ENCODE assay signal across 20 mouse cellular contexts in genomic region chr12:62881202-62881601, GRCm38 (mm10).
DNase-seq lines count a peak whose midpoint lies in the region; ATAC-seq and TF ChIP-seq lines count a peak whose summit lies in the region.
"Had no signal": no experiment of that assay in that cellular context is flagged by ENCODE, and none has a peak within 500 bp of the region (broad histone marks: within the 10 kb centered on the region; RNA-seq: fewer than 3 reads in every experiment).

No protein-coding gene starts in this region.

- no peak overlapping the region for H3K27ac ChIP-seq in forebrain, embryonic 14.5 days (ENCODE audit: low read depth, low read length)
- no peak overlapping the region for H3K27ac ChIP-seq in forebrain, embryonic 13.5 days
- H3K27ac ChIP-seq in hindbrain, postnatal 0 days: no peak overlapping the region
- no peak overlapping the region for H3K27ac ChIP-seq in hindbrain, embryonic 16.5 days (ENCODE audit: low read depth, low read length)
- H3K27ac ChIP-seq in midbrain, postnatal 0 days (ENCODE audit: low read depth, low read length): no peak overlapping the region
- H3K27ac ChIP-seq in midbrain, embryonic 15.5 days: no peak overlapping the region
- H3K27ac ChIP-seq: embryonic facial prominence, embryonic 13.5 days; heart, embryonic 10.5 days; hindbrain, embryonic 12.5 days; intestine, embryonic 15.5 days had no signal

- H3K27me3 ChIP-seq in forebrain, embryonic 14.5 days (replicated peaks; ENCODE audit: control insufficient read depth, insufficient read depth, low read length): no peaks in the 10 kb centered on the region
- no peaks in the 10 kb centered on the region for H3K27me3 ChIP-seq in forebrain, embryonic 13.5 days
- H3K27me3 ChIP-seq in hindbrain, postnatal 0 days (ENCODE audit: insufficient read depth, low read length): no peaks in the 10 kb centered on the region
- H3K27me3 ChIP-seq in hindbrain, embryonic 16.5 days (replicated peaks; ENCODE audit: control insufficient read depth, insufficient read depth, low read length): no peaks in the 10 kb centered on the region
- no peaks in the 10 kb centered on the region for H3K27me3 ChIP-seq in midbrain, postnatal 0 days (ENCODE audit: insufficient read depth, low read length)
- H3K27me3 ChIP-seq in midbrain, embryonic 15.5 days (replicated peaks): no peaks in the 10 kb centered on the region
- H3K27me3 ChIP-seq: embryonic facial prominence, embryonic 13.5 days; hindbrain, embryonic 12.5 days; intestine, embryonic 15.5 days had no signal

- H3K4me1 ChIP-seq in forebrain, embryonic 14.5 days (ENCODE audit: control insufficient read depth, insufficient read depth, low read length): no peaks in the 10 kb centered on the region
- H3K4me1 ChIP-seq in forebrain, embryonic 13.5 days: no peaks in the 10 kb centered on the region
- no peaks in the 10 kb centered on the region for H3K4me1 ChIP-seq in hindbrain, postnatal 0 days (ENCODE audit: insufficient read depth, low read length)
- H3K4me1 ChIP-seq in hindbrain, embryonic 16.5 days (ENCODE audit: control insufficient read depth, insufficient read depth, low read depth, low read length): no peaks in the 10 kb centered on the region
- H3K4me1 ChIP-seq in midbrain, postnatal 0 days (ENCODE audit: insufficient read depth, low read length): no peaks in the 10 kb centered on the region
- H3K4me1 ChIP-seq in midbrain, embryonic 15.5 days: no peaks in the 10 kb centered on the region
- H3K4me1 ChIP-seq: embryonic facial prominence, embryonic 13.5 days; heart, embryonic 10.5 days; hindbrain, embryonic 12.5 days; intestine, embryonic 15.5 days had no signal

- H3K9ac ChIP-seq in forebrain, embryonic 14.5 days (ENCODE audit: low read length): no peak overlapping the region
- no peak overlapping the region for H3K9ac ChIP-seq in forebrain, embryonic 13.5 days
- H3K9ac ChIP-seq in hindbrain, postnatal 0 days (replicated peaks; ENCODE audit: low read length): no peak overlapping the region
- no peak overlapping the region for H3K9ac ChIP-seq in hindbrain, embryonic 16.5 days (ENCODE audit: low read depth, low read length)
- no peak overlapping the region for H3K9ac ChIP-seq in midbrain, postnatal 0 days (replicated peaks; ENCODE audit: low read length, poor library complexity, severe bottlenecking)
- no peak overlapping the region for H3K9ac ChIP-seq in midbrain, embryonic 15.5 days
- H3K9ac ChIP-seq: embryonic facial prominence, embryonic 13.5 days; hindbrain, embryonic 12.5 days; intestine, embryonic 15.5 days had no signal

- ATAC-seq in forebrain, embryonic 14.5 days: 0 out of 2 replicates have a peak, but pooled peaks have one; percentile 52
- no peak; the same call in 1 of the 2 replicates for ATAC-seq in forebrain, embryonic 13.5 days
- ATAC-seq in hindbrain, postnatal 0 days: no peak
- no peak for ATAC-seq in hindbrain, embryonic 16.5 days
- no peak for ATAC-seq in midbrain, postnatal 0 days (ENCODE audit: low FRiP score)
- ATAC-seq in midbrain, embryonic 15.5 days (replicated peaks): no peak
- ATAC-seq: intestine, embryonic 15.5 days had no signal

- H3K36me3 ChIP-seq in forebrain, embryonic 14.5 days (ENCODE audit: control insufficient read depth, insufficient read depth, low read length): no peaks in the 10 kb centered on the region
- H3K36me3 ChIP-seq in forebrain, embryonic 13.5 days (ENCODE audit: poor library complexity, severe bottlenecking): no peaks in the 10 kb centered on the region
- no peaks in the 10 kb centered on the region for H3K36me3 ChIP-seq in hindbrain, postnatal 0 days (ENCODE audit: insufficient read depth, low read length)
- no peaks in the 10 kb centered on the region for H3K36me3 ChIP-seq in hindbrain, embryonic 16.5 days (ENCODE audit: control insufficient read depth, insufficient read depth, low read length)
- H3K36me3 ChIP-seq in midbrain, postnatal 0 days (ENCODE audit: insufficient read depth, low read length): no peaks in the 10 kb centered on the region
- no peaks in the 10 kb centered on the region for H3K36me3 ChIP-seq in midbrain, embryonic 15.5 days (replicated peaks)
- H3K36me3 ChIP-seq: embryonic facial prominence, embryonic 13.5 days; heart, embryonic 10.5 days; hindbrain, embryonic 12.5 days; intestine, embryonic 15.5 days had no signal

- H3K9me3 ChIP-seq in forebrain, embryonic 14.5 days (replicated peaks; ENCODE audit: control insufficient read depth, low read length): no peaks in the 10 kb centered on the region
- H3K9me3 ChIP-seq in forebrain, embryonic 13.5 days (replicated peaks): no peaks in the 10 kb centered on the region
- H3K9me3 ChIP-seq in hindbrain, postnatal 0 days (ENCODE audit: low read length): no peaks in the 10 kb centered on the region
- H3K9me3 ChIP-seq in hindbrain, embryonic 16.5 days (ENCODE audit: control insufficient read depth, low read length): no peaks in the 10 kb centered on the region
- H3K9me3 ChIP-seq in midbrain, postnatal 0 days (ENCODE audit: low read length): no peaks in the 10 kb centered on the region
- H3K9me3 ChIP-seq in midbrain, embryonic 15.5 days: no peaks in the 10 kb centered on the region
- H3K9me3 ChIP-seq: embryonic facial prominence, embryonic 13.5 days; heart, embryonic 10.5 days; hindbrain, embryonic 12.5 days; intestine, embryonic 15.5 days had no signal

- no peak overlapping the region for H3K4me3 ChIP-seq in forebrain, embryonic 14.5 days (ENCODE audit: low read depth, low read length)
- no peak overlapping the region for H3K4me3 ChIP-seq in forebrain, embryonic 13.5 days
- no peak overlapping the region for H3K4me3 ChIP-seq in hindbrain, postnatal 0 days (ENCODE audit: low read length)
- H3K4me3 ChIP-seq in hindbrain, embryonic 16.5 days (ENCODE audit: low read length): no peak overlapping the region
- H3K4me3 ChIP-seq in midbrain, postnatal 0 days (ENCODE audit: low read depth, low read length): no peak overlapping the region
- no peak overlapping the region for H3K4me3 ChIP-seq in midbrain, embryonic 15.5 days
- H3K4me3 ChIP-seq: embryonic facial prominence, embryonic 13.5 days; heart, embryonic 10.5 days; hindbrain, embryonic 12.5 days; intestine, embryonic 15.5 days had no signal

- DNase-seq in forebrain, embryonic 14.5 days (ENCODE audit: low spot score): peak; percentile 62
- peak; percentile 16 for DNase-seq in hindbrain, postnatal 0 days (ENCODE audit: low spot score)
- peak; percentile 8 for DNase-seq in midbrain, postnatal 0 days (ENCODE audit: low spot score)
- DNase-seq in telencephalon, adult 2 months (ENCODE audit: low read depth, low spot score): peak; percentile 3
- DNase-seq in retina, postnatal 1 day: no peak
- DNase-seq: adrenal gland, postnatal 10 days; cerebellum, adult 11 months; cerebellum, adult 8-10 months; cerebellum, postnatal 36 days; gastrocnemius, postnatal 10 days; heart, adult 18-20 months; heart, postnatal 10 days; heart, postnatal 4 days had no signal

- no peak for TF ChIP-seq CTCF in hindbrain, postnatal 0 days (IDR thresholded peaks at IDR 0.05; ENCODE audit: low read depth)
- TF ChIP-seq CTCF in midbrain, postnatal 0 days (IDR thresholded peaks at IDR 0.05): no peak

- H3K4me2 ChIP-seq in forebrain, embryonic 14.5 days (ENCODE audit: low read length): no peak overlapping the region
- no peak overlapping the region for H3K4me2 ChIP-seq in forebrain, embryonic 13.5 days
- H3K4me2 ChIP-seq in hindbrain, postnatal 0 days (ENCODE audit: low read depth, low read length): no peak overlapping the region
- H3K4me2 ChIP-seq in hindbrain, embryonic 16.5 days (ENCODE audit: low read length): no peak overlapping the region
- H3K4me2 ChIP-seq in midbrain, postnatal 0 days (ENCODE audit: low read depth, low read length, poor library complexity, severe bottlenecking): no peak overlapping the region
- no peak overlapping the region for H3K4me2 ChIP-seq in midbrain, embryonic 15.5 days
- H3K4me2 ChIP-seq: embryonic facial prominence, embryonic 13.5 days; hindbrain, embryonic 12.5 days; intestine, embryonic 15.5 days had no signal
